Mouse (Mus musculus) erythroblast, embryonic 14.5 days (primary cell): ENCODE results near the gene Ctrc.

ENCODE experiments used
- GATA1 ChIP-seq: IDR thresholded peaks from 2 replicates; pipeline ENCODE4 v1.6.1; 2012; ENCODE audit warnings: low read length, inconsistent platforms, mixed read lengths
- TAL1 ChIP-seq: IDR thresholded peaks from 3 replicates; pipeline ENCODE4 v1.6.1; 2012; ENCODE audit warnings: low read length, inconsistent platforms, mixed read lengths

DNA sequence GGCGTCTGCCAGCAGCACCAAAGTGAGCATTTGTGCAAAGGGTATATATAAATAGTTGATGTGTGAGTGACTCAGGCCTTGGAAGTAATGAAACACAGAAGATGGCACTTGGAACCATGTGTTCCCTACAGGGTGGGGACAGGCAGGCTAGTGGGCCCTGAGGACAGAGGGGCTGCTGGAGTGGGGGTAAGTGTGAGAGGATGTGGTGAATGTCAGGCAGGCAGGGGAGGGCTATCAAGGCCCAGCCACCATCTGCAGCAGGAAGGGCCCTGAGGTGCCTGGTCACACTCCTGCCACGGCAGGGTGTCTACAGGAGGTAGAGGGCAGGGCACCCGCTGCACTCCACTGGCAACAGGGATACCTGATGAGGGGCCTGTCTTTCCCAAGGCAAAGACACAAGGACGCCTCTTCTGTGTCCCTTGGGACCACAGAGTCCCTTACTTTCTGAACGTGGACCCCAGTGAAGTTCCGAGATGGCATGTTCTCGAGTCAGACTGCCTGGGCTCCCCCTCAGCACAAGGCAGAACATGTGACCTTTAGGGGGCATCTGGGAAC, 17.6 kb upstream of the Ctrc start:
- TF ChIP-seq GATA1 = no peak
- TF ChIP-seq TAL1 = no peak
